Mouse (Mus musculus) CH12F3 (cell line): ENCODE measurements around the gene Bcas3.

Experiments
- in situ Hi-C: fragments of 300-500 bp; cut with MboI; formaldehyde crosslinking; loops from 2 replicates; pipeline ENCODE4 v1.14.3; 2020; ENCODE audit warnings: low sequenced_read_pairs

Gene Bcas3

GRCm38 (mm10) chr11:85737227-85737626, 384.3 kb downstream of the Bcas3 start:
- in situ Hi-C loops, result no loop called here

GRCm38 (mm10) chr11:85737893-85738292, 384.9 kb downstream of the Bcas3 start:
- in situ Hi-C loops, result no loop called here

GRCm38 (mm10) chr11:85738585-85738984, 385.6 kb downstream of the Bcas3 start:
- in situ Hi-C loops, result no loop called here

GRCm38 (mm10) chr11:85739266-85739977, 386.5 kb downstream of the Bcas3 start:
- in situ Hi-C loops, result no loop called here

- in situ Hi-C loops, result no loop called here
These were observed 393.4 kb downstream of the Bcas3 start for GRCm38 (mm10) chr11:85746373-85746772.

GRCm38 (mm10) chr11:85748891-85749290, 395.9 kb downstream of the Bcas3 start:
- in situ Hi-C loops, result no loop called here

GRCm38 (mm10) chr11:85751171-85751570, 398.2 kb downstream of the Bcas3 start:
- in situ Hi-C loops, result no loop called here

GRCm38 (mm10) chr11:85754631-85755502, 401.9 kb downstream of the Bcas3 start:
- in situ Hi-C loops, result no loop called here

GRCm38 (mm10) chr11:85755503-85756044, 402.6 kb downstream of the Bcas3 start:
- in situ Hi-C loops, result no loop called here

- in situ Hi-C loops, result no loop called here
These were observed 405.9 kb downstream of the Bcas3 start for GRCm38 (mm10) chr11:85758891-85759290.

GRCm38 (mm10) chr11:85759634-85760439, 406.9 kb downstream of the Bcas3 start:
- in situ Hi-C loops, result no loop called here

GRCm38 (mm10) chr11:85760486-85761141, 407.6 kb downstream of the Bcas3 start:
- in situ Hi-C loops, result no loop called here

GRCm38 (mm10) chr11:85761170-85761569, 408.2 kb downstream of the Bcas3 start:
- in situ Hi-C loops, result no loop called here

GRCm38 (mm10) chr11:85763655-85764054, 410.7 kb downstream of the Bcas3 start:
- in situ Hi-C loops, result no loop called here

- in situ Hi-C loops, result no loop called here
These were observed 413.2 kb downstream of the Bcas3 start for GRCm38 (mm10) chr11:85766106-85766723.

GRCm38 (mm10) chr11:85766811-85767210, 413.8 kb downstream of the Bcas3 start:
- in situ Hi-C loops, result no loop called here

GRCm38 (mm10) chr11:85769740-85770139, 416.8 kb downstream of the Bcas3 start:
- in situ Hi-C loops, result no loop called here

GRCm38 (mm10) chr11:85773391-85773790, 420.4 kb downstream of the Bcas3 start:
- in situ Hi-C loops, result no loop called here

- in situ Hi-C loops, result no loop called here
These were observed 421.7 kb downstream of the Bcas3 start for GRCm38 (mm10) chr11:85774707-85775106.

- in situ Hi-C loops, result no loop called here
These were observed 422.5 kb downstream of the Bcas3 start for GRCm38 (mm10) chr11:85775492-85775891.
